Mouse (Mus musculus) layer of hippocampus, adult 11-12 months (tissue): ENCODE measurements around the gene Csrnp3.

Source experiments
- DNase-seq: peaks from one replicate; pipeline ENCODE4 v3.0.0; 2022; ENCODE audit warnings: low spot score

Csrnp3 gene

GRCm38 (mm10) chr2:66019235-66019634 lies 173.7 kb downstream of the Csrnp3 start:
- DNase-seq, result no peak

- no peak for DNase-seq
Observed at GRCm38 (mm10) chr2:66023419-66023818, 177.9 kb downstream of the Csrnp3 start.

GRCm38 (mm10) chr2:66024837-66025236 lies 179.3 kb downstream of the Csrnp3 start:
- DNase-seq, result no peak

GRCm38 (mm10) chr2:66028812-66029211 lies 183.2 kb downstream of the Csrnp3 start:
- DNase-seq, result no peak

GRCm38 (mm10) chr2:66034907-66035679 lies 189.5 kb downstream of the Csrnp3 start:
- peak; percentile 55 for DNase-seq

GRCm38 (mm10) chr2:66040611-66041010 lies 195.0 kb downstream of the Csrnp3 start:
- DNase-seq, result no peak

GRCm38 (mm10) chr2:66041203-66041916 lies 195.8 kb downstream of the Csrnp3 start:
- DNase-seq, result no peak

- DNase-seq, result peak; percentile 56
Observed at GRCm38 (mm10) chr2:66041917-66042419, 196.4 kb downstream of the Csrnp3 start.

GRCm38 (mm10) chr2:66043441-66044404 lies 198.2 kb downstream of the Csrnp3 start:
- no peak for DNase-seq

- no peak for DNase-seq
Observed at GRCm38 (mm10) chr2:66044405-66045089, 199.0 kb downstream of the Csrnp3 start.

- DNase-seq, result no peak
Observed at GRCm38 (mm10) chr2:66063291-66063690, 217.7 kb downstream of the Csrnp3 start.

- no peak for DNase-seq
Observed at GRCm38 (mm10) chr2:66069454-66069853, 223.9 kb downstream of the Csrnp3 start.

GRCm38 (mm10) chr2:66080731-66081130 lies 235.2 kb downstream of the Csrnp3 start:
- DNase-seq, result no peak
